Mouse (Mus musculus): Measurements from ENCODE around the gene Olfr331.
"Not testable (repeated sequence)": the region's sequence is repeated elsewhere in the genome, so short reads cannot be mapped to it uniquely, and the experiment has no call there.

Olfr331 gene

DNA sequence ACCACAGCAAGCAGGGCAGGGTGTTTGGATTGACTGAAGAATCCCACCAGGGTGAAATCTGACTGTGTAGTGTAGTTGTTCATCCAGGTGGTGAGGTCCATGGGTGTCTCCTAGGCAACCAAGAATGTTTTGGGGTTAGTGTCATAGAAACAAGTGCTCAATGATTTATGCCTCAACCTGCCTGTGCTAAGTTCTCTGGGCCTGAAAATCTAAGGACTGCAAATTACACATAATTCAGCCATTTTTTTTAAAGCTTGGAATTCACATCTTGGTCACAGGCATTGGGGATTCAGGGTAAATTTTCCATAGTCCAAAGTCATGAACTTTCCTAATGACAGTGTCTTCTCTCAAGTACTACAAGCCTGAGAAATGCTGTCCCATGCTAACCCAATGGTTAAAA, at the start of gene Olfr331:
TSS of gene Olfr331 (minus strand) at position 101 of the 400 bp plus-strand sequence.
- not testable (repeated sequence) for DNase-seq (ENCODE audit: low spot score)

DNA sequence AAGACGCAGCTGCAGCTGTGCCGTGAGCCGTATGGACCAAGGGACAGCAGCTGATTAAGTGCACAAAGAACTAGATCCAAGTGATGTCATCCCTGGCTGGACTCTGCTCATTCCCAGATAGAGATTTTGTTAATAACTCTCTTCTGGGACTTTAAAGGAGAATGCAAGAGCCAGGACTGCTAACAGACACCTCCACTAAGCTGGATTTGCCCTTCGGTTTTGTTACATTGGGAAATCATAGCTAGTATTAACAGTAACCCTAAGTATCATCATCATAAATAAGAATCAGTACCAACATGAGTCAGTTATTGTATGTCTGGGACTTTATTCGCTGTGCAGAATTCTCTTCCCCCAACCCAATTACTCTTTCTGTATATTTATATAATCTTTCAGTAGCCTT, 44.0 kb upstream of the Olfr331 start, which contains the start of gene Olfr329-ps:
TSS of gene Olfr329-ps (minus strand) at position 101 of the 400 bp plus-strand sequence.
- DNase-seq (ENCODE audit: low spot score): no peak

DNA sequence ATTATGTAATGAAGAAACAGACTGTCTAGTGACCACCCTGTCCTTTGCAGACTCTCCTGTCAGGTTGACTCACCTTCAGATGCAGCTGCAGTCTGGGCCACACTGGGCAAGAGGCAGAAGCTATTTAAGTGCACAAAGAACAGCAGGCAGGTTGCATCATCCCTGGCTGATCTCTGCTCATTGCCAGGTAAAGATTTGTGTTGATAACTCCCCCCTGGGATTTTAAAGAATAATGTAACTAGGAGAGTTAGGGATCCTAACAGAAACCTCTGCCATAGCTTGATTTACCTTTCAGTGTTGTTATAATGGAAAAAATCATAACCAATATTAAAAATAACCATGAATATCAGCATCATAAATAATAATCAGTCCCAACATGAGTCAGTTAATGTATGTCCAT, 32.4 kb upstream of the Olfr331 start, which contains the start of gene Olfr330:
TSS of gene Olfr330 (minus strand) at position 101 of the 400 bp plus-strand sequence.
- not testable (repeated sequence) for DNase-seq (ENCODE audit: low spot score)

DNA sequence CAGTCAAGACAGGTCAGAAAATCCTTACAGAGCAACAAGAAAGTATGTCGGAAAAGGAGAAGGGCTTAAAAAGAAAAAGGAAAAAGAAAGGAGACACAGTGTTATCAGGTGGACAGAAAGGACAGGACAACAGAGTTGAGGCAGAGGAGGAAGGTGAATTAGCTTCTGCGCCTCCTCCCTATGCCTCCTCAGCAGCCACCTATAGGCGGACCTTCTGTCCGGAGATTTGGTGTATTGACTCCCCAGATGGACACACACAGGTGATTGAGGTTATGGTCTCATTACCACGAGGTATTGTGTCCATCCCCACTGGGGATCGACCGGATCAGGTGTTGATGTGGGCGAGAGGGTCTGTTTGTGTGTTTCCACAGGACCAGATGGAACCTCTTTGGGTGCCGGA, 17.4 kb upstream of the Olfr331 start:
- DNase-seq (ENCODE audit: low spot score): not testable (repeated sequence)

DNA sequence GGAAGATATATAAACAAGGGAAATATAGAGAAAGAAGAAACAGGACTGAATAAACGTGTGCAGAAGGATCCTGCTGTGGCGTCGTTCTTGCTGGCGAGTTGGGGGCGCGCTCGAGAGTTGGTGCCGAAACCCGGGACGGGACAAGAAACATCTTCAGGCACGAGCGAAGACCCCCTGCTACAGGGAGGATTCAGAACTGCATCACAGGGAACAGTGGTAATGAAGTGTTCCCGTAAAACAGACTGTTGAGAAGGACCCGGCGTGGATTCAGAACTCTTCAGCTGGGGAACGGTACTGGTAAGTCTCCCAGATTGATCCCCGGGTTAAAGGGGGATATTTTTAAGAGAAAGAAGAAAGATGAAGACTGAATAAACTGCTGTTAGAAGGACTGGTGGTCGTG, 16.5 kb upstream of the Olfr331 start:
- DNase-seq (ENCODE audit: low spot score): peak; percentile 12

DNA sequence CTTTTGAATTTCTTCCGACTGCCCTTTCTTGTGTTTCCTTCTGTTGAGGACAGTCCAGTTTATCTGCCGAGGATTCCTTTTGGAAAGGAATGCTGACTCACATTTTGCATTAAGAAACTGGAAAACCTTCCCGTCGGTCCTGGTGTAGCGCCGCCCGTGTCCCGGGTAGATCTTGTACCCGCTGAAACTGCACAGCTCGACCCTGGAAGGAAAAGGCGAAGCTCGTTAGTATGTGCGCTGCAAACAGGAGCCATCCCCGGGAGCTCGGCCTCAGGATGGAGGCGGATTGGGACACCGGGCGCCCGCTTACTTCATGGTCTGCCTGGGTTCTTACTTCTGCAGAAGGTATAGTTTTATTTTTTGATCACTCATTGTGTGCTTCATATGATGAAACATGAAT, 6.7 kb upstream of the Olfr331 start:
- not testable (repeated sequence) for DNase-seq (ENCODE audit: low spot score)

DNA sequence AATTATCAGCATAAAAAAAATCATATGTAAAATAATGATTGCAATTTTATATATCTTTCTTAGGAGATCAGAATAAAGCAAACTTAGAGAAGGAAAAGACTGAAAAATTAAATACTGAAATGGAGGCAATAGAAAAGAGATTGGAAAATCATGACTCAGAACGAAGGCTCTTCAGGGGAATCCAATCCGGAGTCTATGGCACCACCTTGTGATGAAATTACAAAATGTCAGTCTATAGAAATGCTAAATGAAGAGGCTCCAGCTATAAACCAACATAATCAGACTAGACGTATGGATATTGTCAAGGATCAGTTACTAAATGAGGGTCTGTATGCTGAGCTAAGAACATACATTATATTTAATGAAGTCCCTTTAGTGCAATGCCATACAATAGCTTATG, 3.1 kb downstream of the Olfr331 start:
- peak; percentile 15 for DNase-seq (ENCODE audit: low spot score)

DNA sequence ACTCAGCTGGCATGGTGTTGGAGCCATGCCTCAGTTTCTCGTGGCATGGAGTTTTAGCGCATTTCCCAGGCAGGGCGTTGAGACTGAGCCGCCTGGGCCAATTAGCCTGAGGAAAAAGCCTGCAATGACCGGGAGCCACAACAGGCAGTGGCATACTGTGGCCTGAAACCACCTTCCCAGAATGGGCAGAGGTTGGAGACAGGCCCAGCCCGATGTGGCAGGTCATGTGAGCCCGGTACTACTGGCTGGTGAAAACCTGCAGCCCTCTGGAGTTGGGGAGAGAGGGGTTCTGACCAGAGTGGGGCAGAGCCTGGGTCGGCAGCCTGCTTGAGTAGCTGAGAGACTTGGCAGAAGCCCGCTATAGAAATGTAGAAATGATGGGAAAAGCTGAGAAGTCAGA, 3.6 kb downstream of the Olfr331 start:
- no peak for DNase-seq (ENCODE audit: low spot score)

DNA sequence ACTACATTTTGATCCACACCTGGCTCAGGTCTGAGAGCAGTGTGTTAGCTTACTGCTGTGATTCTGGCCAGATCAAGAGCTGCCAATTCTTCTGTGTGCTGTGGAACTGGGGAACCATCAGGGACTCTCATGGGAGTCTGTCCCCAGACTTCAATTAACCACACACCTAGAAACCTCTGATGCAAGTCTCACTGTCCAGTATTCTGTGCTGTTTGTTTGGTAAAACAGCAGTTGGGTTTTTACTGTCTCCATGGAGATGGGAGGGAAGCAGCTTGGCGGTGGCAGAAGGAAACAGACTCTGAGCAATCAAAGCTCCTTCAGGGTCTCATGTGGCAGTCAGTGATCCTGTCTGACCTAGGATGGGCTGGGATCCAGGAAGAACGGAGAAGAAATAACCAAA, 9.9 kb downstream of the Olfr331 start, which contains the start of gene Olfr332:
TSS of gene Olfr332 (minus strand) at position 101 of the 400 bp plus-strand sequence.
- DNase-seq (ENCODE audit: low spot score): no peak

DNA sequence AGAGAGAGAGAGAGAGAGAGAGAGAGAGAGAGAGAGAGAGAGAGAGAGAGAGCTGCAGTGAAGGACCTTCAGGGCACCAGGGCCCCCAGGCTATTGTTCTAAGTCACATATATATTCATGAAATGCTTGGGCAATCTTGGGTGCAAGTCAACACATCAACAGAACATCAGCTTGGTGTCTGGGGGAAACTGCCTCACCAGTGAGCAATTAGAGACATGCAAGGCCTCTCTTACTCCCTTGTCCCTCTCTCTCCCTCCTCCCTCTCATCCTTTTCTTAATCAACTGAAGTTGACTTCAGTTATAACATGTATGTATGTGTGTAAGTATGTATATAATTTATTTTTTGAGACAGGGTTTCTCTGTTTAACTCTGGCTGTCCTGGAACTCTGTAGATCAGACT, 40.2 kb downstream of the Olfr331 start, which contains the start of gene Olfr30:
TSS of gene Olfr30 (minus strand) at position 101 of the 400 bp plus-strand sequence.
- no peak for DNase-seq (ENCODE audit: low spot score)

DNA sequence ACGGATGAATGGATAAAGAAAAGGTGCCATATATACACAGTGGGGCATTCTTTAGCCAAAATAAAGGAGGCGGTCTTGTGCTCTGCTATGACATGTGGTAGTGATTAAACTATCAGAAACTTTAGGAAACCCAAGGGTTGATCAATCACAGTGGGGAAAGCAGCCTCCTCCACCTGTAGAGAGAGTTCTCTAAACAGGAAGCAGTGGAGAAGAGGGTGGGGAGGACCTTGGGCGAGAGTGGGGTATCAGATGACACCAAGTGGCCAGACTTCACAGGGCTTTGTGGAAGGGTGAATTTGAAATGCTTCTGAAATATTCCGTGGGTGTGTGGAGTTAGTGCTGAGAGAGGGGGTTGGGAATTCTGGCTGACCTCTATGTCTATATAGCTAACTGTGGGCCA, 48.8 kb downstream of the Olfr331 start:
- DNase-seq (ENCODE audit: low spot score): no peak

DNA sequence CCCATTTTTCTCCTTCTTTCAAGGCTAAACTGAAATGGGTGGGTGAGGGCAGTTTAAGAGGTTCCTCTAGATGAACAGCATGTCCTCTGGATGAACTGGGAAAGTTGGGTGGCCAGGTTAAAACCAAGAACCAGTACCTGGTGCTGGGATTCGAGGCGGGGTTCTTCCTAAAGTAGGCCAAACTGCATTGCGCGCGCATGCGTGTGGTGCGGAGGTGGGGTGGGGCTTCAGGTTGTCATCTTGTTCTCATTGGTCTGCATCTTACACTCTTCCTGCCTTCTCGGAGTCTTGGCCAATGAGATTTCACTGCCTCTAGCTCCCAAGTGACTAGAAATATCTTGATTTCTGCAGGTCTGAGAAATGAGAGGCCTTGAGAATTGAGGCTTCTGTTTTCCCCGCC, 49.6 kb downstream of the Olfr331 start, which contains the start of gene Lypd9:
TSS of gene Lypd9 (minus strand) at position 165 of the 400 bp plus-strand sequence.
- no peak for DNase-seq (ENCODE audit: low spot score)

Measured in layer of hippocampus, adult 9-10 months (tissue).